Mouse (Mus musculus): Measurements from ENCODE around the gene Prkar2b.

Prkar2b gene

DNA sequence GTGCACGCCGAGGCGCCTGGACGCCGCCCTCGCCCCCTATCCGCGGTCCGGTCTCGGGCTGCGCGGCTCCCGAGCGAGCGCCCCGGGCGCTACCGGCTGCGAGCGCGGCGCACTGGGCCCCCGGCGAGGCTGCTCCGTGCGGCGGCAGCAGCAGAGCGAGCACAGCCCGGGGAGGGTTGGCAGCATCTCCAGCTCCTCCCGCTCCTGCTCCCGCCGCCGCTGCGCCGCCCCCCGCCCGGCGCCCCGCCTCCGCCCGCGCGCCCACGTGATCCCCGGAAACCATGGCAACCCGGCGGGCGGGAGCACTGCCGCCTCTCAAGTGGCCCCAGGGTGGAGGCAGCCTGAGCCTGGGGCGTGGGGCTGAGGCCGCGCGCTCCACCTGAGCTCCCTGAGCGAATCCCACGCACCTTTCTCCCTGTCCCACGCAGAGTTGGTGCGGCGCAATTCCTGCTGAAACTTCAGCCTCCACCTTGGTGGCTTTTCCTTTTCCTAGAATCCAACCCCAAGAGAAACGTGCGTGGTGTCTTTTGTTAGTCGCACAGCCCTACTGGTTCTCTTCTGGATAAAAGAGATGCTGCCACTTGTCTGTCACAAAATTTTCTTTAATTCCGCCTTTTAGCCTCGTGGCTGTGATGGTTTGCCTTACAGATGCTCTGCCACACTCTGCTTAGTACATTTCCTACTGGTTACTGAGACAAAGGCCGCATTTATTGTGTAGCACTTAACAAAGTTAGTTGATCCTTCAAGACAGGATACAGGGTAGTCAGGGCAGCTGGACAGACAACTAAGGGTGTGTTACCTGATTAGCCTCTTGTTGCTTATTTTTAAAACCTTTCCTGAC lies at the start of gene Prkar2b:
TSS of gene Prkar2b (minus strand) at position 207 of the 841 bp plus-strand sequence.
- CTCF ChIA-PET = no interaction called here

DNA sequence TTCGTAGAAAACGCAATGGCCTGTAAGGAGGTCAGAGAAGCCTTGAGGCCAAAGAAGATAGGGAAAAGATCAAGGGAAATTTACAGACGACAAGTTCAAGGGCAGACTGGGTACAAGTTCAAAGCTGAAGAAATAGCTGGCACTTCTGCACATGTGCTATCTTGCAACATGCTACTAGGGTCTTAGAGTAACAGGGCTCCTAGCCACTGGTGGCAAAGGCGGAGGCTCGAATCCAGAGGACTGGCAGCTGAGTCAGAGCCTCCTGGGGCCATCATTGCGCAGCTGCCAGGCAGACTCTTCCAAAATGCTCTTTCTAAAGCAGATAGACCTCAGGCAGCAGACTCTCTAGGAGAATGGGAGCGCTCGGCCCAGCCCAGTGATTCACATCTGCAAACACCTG lies 48.1 kb upstream of the Prkar2b start:
- CTCF ChIA-PET = no interaction called here

DNA sequence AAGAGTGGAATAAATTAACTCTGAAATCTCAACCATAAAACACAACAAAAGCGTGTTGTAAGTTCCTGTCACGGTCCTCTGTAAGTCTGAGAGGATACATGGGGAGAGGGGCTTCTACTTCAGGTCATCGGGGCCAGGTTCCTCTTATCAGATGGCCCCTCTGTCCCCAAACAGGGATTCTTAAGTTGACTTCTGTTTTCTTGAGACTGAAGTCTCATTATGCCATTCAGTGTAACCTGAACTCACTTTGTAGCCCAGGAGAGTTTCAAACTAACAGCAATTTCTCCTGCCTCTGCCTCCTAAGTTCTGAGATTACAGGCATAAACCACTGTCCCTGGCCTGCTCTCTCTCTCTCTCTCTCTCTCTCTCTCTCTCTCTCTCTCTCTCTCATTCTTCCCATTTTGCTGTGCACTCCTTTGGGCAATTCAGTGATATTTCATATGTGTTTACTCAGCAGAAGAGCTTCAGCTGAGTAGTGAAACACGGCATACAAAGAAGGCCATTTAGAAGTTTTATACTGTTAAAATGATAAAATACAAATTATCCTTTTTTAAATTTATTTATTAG lies 43.9 kb upstream of the Prkar2b start:
- CTCF ChIA-PET = no interaction called here

DNA sequence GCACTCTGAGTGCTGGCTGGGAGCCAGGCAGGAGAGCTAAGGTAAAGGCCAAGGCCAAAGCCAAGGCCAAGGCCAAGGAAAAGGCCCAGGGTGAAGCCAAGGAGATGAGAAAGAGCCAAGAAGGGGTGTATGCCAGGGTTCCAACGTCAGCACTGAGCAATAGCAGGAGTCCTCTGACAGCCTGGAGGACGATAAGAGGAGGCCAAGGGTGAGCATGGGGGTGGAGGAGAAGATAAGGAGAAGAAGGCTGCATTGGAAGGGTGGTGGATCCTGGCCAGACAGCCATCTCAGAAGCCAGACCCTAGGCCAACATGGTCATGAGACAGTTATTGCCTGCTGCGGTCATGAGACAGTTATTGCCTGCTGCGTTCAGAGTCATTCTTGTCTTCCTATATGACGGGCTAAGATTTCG lies 43.4 kb upstream of the Prkar2b start:
- CTCF ChIA-PET = no interaction called here

DNA sequence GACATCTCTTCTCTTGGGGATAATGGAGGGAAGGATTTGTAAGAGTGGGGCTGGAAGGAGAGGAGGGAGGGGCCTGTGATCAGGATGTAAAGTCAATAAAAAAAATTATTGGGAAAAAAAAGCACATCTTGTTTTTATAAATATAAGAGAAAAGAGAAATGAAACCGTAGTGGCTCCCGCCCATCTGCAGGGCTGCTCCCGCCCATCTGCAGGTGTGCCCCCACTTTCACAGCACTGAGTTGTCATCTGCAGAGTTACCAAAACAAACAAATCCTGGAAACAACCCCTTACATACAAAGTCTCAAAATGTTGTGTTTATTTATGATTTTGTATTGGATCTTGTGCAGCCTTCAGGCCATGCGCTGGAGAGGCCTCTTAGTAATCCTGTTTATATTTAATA lies 40.2 kb upstream of the Prkar2b start:
- CTCF ChIA-PET = interaction anchor here (0.7 kb wide), 1 partner anchor 18 kb away, joined by 3 read pairs; no protein-coding TSS in a partner anchor

DNA sequence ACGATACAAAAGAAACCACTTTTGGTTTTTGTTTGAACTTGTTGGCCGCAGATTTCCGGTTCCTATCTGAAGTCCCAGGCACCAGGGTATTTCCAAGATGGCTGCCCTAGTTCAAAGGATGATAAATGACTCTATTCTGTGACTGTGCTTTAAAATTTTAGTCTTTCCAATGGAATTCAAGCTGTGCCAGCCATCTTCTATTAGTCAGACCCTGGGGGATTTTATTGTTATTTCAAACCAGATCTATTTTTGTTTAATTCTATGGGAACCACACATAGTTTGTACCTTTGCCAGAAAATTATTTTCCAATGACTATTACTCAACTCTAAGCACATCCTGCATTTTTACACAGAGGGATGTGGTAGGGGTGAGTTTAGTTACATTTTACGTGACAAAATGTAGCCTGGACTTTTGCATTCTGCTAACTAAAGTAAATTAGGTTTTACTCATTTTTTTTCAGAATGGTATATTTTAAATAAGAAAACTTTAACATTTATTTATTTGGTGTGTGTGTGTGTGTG lies 38.6 kb upstream of the Prkar2b start:
- CTCF ChIA-PET = no interaction called here

DNA sequence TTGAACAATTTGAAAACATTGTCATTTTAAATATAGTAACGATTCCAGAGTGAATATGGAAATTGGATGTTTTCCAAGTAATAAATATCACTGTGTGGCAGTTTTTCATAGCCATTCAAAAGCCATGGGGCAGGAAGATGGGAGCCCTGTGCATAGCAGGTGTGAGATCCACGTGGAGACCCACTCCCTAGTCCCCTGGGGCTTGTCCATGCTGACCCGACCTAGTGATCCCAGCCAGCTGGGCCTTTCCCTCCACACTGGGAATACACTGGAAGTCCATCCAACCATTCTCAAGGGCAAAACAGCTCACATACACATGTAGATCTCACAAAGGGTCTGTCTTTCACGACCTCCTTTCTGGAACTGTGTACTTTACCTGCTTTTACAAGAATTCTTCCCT lies 37.5 kb upstream of the Prkar2b start:
- CTCF ChIA-PET = no interaction called here

DNA sequence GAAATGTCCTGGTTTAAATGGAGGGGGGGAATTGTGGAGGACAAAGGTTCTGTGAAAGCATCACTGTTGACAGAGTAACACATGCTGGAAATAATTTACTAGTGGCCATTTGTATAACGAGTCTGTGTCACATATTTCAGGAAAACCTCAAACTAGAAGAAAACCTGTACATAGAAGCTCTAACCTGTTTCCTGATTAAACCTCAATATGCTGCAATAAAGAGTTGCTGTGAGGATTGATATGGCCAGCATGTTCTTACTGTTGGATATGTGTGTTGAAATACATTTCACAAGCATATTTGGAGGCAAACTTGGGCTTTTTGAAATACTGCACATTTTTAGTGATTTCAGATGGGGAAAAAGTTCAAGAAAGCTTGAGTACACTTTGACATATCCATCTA lies 36.0 kb upstream of the Prkar2b start:
- CTCF ChIA-PET = no interaction called here

DNA sequence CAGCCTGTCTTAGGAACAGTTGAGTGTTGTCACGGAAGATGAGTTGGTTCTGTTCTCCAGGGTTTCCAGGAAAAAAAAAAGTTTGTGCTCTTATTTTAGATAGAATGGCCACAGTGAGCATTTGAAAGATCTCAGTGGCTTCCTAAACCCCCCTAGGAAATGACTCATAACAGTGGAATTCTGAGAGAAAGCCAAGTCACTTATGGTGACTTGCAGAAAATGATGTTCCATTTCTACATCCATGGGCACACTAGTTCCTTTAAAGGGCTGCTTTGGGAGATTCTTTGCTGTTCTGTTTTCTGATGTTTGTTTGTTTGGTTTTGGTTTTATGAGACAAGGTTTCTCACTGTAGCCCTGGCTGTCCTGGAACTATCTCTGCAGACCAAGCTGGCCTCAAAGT lies 34.1 kb upstream of the Prkar2b start:
- CTCF ChIA-PET = no interaction called here

DNA sequence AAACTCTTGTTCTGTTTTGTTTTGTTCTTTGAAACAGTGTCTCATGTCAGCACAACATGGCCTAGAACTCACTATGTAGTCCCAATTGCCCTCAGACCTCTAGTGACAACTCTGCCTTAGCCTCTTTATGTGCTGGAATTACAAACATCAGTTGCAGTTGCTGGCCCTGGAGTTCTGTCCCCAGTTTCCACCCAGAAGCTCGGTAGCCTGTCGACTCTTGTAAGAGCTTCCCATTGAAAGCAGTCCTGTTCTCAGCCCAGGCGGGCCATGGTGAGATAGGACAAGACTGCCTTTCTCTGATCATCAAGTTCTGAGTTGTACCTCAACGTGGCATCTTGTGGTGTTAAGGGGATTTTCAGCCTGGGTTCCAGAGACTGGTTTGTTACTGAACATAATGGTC lies 31.4 kb upstream of the Prkar2b start:
- CTCF ChIA-PET = interaction anchor here (0.6 kb wide), 1 partner anchor 85 kb away, joined by 3 read pairs; no protein-coding TSS in a partner anchor

DNA sequence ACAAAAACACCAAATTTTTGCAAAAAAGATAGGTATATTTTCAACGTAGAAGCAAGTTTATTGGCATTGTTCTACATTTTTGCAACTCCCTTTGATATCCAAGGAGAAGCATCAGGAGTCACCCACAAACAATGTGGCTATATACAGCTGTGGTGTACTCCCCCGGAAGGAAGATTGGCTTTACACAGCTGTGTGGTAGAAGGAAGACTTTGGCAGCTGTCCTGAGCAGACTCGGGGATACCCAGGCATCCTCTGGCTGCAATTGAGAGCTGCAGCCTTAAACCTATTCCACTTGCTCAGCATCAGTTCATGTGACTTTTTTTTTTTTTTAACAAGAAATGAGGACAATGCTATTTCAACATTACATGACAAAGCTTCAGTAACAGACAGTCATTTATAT lies 27.5 kb upstream of the Prkar2b start:
- CTCF ChIA-PET = no interaction called here

DNA sequence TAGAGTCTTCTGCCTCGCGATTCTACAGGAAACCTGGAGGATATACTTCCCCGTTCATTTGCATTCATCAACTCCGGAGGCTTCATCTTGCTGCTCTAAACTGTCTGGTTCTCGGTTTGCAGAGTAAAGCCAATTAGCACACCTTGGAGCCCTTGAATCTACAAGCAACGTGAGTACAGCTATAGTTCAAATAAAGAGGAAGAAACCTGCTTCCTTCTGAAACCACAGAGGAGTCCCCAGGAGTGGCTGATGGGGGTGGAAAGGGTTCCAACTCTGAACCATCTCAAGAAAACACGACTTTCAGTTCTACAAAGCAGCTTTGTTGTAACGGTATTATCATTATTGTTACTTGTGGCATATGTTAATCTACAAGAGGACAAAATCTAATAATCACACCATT lies 26.2 kb upstream of the Prkar2b start:
- CTCF ChIA-PET = no interaction called here

DNA sequence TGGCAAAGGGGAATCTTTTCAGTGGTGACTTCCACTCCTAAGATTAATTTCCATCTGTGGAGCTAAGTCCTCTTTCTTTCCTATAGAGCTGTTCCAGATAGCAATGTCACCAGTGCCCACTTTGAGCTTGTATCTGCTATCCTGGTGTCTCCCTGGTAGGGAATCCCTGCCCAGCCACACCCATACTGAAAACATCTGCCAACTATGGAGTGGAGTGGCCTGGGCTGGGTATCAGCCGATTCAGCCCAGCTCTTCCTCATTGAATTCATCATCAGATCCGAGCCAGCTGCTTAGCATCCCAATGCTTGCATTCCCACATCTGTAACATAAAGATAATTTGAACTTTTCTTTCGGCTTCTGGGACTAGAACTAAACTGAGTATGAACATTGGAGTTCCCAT lies 25.8 kb upstream of the Prkar2b start:
- CTCF ChIA-PET = no interaction called here

DNA sequence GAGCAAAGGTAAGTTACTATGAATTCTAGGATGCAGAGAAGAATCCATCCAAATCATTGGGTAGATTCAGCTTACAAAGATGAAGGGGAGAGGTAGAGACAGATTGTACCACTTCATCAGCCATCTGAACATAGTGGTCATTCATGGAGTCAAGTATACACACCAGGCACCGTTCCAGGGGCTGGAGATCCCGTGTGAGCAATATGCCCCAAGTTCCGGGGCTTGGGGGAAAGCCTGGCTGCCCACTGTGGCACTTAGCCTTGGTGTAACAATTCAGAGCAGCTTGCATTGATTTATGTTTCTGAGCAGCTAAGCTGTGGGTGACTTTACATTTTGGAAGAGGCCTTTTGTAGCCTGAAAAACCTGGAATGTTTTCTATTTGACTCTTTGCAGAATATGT lies 24.8 kb upstream of the Prkar2b start:
- CTCF ChIA-PET = no interaction called here

DNA sequence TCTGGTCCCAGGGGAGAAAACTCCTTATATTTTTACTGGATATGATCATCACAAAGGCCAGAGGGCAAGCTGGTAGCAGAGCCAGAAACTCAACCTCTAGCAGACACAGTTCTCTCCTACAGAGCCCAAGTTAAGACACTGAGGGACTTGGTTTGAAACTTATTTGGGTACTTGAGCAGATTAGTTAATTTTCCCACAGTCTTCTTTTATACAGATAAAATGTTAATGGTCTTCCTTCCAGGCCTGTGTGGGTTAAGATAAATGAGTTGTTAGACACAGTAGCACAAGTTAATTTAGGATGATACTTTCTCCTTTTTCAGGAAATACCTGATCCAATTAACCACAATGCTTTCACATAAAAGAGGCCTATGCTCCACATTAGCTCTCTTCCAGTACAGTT lies 24.1 kb upstream of the Prkar2b start:
- CTCF ChIA-PET = no interaction called here

DNA sequence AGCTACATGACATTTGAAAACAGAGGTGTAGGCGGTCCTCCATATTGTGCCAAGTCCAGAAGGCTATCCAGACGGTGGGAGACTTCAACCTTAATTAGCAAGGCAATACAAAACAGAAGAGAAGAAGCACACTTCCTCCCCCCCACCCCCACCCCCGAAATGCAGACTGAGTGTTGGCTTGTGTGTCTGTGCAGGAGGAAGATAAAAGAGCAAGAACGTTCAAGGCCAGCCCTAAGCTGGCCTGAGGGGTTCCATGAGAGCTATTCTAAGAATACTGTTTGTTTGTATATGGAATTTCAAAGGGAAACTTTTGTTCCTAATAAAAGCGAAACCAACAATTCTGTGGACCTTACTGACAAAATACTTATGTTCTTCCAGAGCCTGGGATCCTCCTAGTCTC lies 23.5 kb upstream of the Prkar2b start:
- CTCF ChIA-PET = no interaction called here

DNA sequence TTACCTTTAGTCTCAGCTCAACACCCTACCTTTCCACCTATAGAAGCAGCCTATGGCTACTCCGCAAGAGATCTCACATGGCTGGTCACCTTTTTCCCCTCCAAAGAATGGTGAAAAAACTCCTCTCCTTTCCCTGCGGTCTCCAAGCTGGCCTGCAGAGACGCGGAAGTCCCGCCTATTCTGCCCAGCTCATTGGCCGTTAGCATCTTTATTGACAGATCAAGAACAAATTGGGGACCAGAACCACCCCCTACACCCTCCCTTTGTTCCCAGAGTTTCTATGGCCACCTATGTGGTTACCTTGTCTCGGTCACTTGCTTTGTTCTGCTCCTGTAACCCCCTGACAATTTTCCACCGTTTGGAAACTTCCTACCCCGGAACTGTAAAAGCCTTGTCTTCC lies 19.6 kb upstream of the Prkar2b start:
- CTCF ChIA-PET = no interaction called here

DNA sequence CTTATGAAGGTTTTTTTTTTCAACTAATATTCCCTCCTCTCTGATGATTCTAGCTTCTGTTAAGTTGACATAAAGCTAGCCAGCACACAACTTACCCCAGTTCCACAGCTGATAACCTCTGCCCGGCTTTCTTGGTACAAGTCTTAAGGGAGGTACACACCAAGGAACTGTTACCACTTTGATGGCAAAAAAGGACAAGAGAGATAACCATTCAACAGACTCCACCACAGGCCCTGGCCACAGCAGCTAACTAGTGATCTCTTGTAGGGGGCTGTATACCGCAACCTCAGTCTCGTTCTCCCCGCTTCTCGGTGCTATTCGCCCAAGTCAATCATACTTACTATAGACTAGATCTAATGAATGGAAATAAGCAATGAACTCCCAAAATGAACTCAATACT lies 16.3 kb upstream of the Prkar2b start:
- CTCF ChIA-PET = no interaction called here

DNA sequence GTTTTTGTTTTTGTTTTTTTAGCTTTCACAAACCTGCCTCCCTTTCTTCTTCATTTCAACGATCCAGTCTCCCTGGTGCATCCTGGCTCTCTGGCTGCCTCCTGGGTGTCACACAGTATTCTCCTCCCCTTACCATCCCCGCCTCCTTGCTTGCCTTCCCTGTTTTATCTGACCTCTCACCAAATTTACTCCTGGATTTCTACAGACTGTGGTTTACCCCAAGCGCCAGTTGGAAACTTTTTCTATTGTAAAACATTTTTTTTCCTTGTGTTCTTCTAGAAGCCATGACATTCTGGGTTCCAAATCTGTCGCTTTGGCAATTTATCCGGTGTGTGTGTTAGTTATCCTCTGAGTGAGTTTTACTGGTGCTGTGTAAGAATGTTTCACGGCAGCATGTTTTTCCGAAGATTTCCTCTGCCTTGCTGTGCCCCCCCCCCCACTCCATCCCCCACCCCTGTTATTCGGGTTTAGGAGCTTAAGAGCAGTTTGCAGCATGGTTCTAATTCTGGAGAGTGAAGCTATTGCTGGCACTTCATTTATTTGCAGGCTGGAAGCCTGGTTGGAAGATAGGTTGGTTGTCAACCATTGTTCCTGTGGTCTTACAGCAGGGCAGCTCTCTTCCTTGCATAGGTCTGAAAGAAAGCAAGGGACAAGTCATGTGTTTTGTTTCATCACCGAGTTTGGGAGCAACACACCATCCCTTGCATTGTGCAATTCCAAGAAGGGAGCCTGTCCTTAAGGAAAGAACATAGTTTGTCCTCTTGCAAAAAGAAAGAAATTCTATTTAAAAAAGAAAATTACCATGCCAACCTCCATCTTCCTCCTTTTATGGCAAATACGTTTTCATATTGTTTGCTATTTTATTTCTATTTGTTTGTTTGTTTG lies 15.0 kb upstream of the Prkar2b start:
- CTCF ChIA-PET = no interaction called here

DNA sequence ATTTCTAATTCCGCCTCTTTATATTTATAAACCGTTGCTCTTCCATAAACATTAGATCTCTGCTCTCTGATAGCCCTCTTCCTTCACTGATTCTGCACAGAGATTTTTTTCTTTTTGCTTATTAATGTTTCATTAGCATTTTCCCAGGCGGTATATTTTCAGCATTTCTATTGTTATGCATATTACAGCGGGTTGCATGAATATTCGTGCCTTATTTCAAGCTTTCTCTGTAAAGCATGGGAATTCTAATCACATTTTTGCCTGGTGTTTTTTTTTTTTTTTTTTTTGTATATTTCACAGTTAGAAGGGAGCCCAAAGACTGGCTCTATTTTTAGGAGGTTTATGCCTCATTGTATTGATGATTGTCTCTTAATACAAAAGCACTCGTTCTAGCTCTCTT lies 13.2 kb upstream of the Prkar2b start:
- CTCF ChIA-PET = no interaction called here

DNA sequence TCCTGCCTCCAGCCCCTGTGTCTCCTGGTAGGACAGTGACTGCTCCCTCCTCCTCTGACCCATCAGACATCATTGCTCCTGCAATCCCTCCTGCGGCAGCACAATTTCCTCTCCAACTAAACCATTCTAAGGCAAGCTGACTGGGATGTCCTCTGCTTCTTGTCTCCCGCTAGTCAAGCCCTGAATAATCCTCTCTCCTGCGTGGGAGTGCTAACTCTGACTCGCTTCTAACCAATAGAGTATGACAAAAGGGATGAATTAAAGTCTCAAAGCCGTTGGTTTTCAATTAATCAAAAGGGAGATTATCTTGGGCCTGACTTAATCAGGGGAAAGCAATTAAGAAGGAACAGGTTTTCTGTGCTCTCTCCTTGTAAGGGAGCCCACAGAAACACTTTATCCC lies 4.9 kb upstream of the Prkar2b start:
- CTCF ChIA-PET = no interaction called here

DNA sequence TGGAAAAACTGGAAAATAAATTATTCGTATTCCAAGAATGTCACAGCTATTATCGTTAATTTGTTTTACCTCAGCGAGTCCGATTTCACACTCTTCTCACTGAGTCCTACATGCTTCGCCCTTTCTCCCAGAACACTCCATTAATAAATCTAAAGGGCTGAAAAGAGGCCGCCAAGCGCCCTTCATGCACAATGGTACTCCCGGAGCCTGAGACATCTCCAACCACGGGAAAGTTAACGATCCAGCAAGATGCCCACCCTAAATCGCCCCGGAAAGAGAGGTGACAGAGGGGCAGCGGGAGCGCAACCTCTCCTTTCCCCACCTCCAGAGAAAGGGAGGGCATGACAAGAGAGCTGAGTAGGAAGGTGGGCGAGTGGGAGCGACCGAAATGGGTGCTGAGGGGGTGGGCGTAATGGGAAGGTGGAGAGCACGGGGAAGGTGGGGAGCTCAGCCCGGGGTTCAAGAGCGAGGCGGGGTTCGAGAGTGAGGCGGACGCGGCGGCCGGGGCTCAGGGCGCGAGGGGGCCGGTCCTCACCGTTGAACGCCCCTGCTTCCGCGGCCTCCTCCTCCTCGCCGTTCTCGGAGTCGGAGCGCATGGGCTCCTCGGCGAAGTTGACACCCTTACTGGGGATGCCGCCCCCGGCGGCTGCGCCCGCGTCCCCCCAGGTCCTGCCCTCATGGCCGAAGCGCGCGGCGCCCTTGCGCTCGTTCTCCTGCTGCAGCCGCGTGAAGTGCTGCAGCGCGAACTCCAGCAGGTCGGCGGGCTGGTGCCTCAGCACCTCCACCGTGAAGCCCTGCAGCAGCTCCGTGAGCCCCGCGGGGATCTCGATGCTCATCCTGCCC lies 628 bp downstream of the Prkar2b start:
- CTCF ChIA-PET = interaction anchor here (1.3 kb wide), 1 partner anchor 130 kb away, joined by 3 read pairs; no protein-coding TSS in a partner anchor

Data from spleen, embryonic (tissue).